Mouse (Mus musculus): Measurements from ENCODE around the gene Rcsd1.
A peak's percentile ranks its signal among the peaks of the same experiment; 100 is the strongest.

- no peak for TF ChIP-seq CTCF (IDR thresholded peaks at IDR 0.05; ENCODE audit: low read depth)
- 0 out of 2 replicates have a peak, but pooled peaks have one; percentile 4 for TF ChIP-seq EP300 (IDR thresholded peaks at IDR 0.05; ENCODE audit: low read depth)
Measured at GRCm38 (mm10) chr1:165641786-165642771, 67.5 kb downstream of the Rcsd1 start.

Data from liver, postnatal 0 days (tissue).